Mouse (Mus musculus) stomach, embryonic 16.5 days (tissue): Measurements from ENCODE around the gene Lamc1. TPM values are rescaled to one million over a fixed set of nuclear protein-coding genes. Genes with fewer than 3 reads are reported as not detected.

Experiments used
- polyA plus RNA-seq: library from polyadenylated mRNA; unstranded; fragments of >200 nt; fragmentation: Nextera tagmentation; extraction: Ambion mirVana; gene quantifications from 2 replicates; pipeline ENCODE4 v1.2.1, GENCODE M21; 2015

Gene Lamc1
- polyA plus RNA-seq, 1 experiment from 2014 or later = 63.4 TPM

Other genes starting within 250 kb of the Lamc1 start
- gene Lamc2, start 146.3 kb downstream of the Lamc1 start, polyA plus RNA-seq = 15.6 and 20.9 TPM in 2 replicates
- 0.30 TPM in 1 of 2 replicates, not detected in the other for gene Shcbp1l, start 92.4 kb upstream of the Lamc1 start, polyA plus RNA-seq
- gene Dhx9, start 154.9 kb upstream of the Lamc1 start, polyA plus RNA-seq = 18.6 and 22.0 TPM in 2 replicates
- 22.6 and 27.9 TPM in 2 replicates for gene Npl, start 217.3 kb upstream of the Lamc1 start, polyA plus RNA-seq